Mouse (Mus musculus) inflammation-experienced regulatory T-cells, adult 6 months (primary cell): ENCODE data around the gene Ttyh3. TPM values are rescaled to one million over a fixed set of nuclear protein-coding genes. Genes with fewer than 3 reads are reported as not detected.
A peak's percentile ranks its signal among the peaks of the same experiment; 100 is the strongest.

ENCODE experiments used
- ATAC-seq: one replicate; pipeline ENCODE4 v1.8.0; 2017
- polyA plus RNA-seq, 3 experiments: library from polyadenylated mRNA; unstranded; fragments of 100-300 nt; shearing (Covaris generic); gene quantifications; one replicate each; pipeline ENCODE4 v1.2.1; 2017

Gene Ttyh3
- polyA plus RNA-seq, 3 experiments from 2014 or later = 2.8 to 4.2 (median 3.7) TPM

- no peak for ATAC-seq
These were observed 21.3 kb downstream of the Ttyh3 start for GRCm38 (mm10) chr5:140627580-140627979.

GRCm38 (mm10) chr5:140624961-140625360 is 23.9 kb downstream of the Ttyh3 start:
- ATAC-seq = no peak

- no peak for ATAC-seq
These were observed 24.6 kb downstream of the Ttyh3 start for GRCm38 (mm10) chr5:140624238-140624637.

GRCm38 (mm10) chr5:140623791-140624190 is 25.0 kb downstream of the Ttyh3 start:
- no peak for ATAC-seq

GRCm38 (mm10) chr5:140622978-140623670 is 25.7 kb downstream of the Ttyh3 start:
- ATAC-seq = no peak

- no peak for ATAC-seq
These were observed 27.3 kb downstream of the Ttyh3 start for GRCm38 (mm10) chr5:140621517-140621916.

- ATAC-seq = no peak
These were observed 27.7 kb downstream of the Ttyh3 start for GRCm38 (mm10) chr5:140621092-140621491.

GRCm38 (mm10) chr5:140619895-140620736 is 28.7 kb downstream of the Ttyh3 start:
- ATAC-seq = no peak

GRCm38 (mm10) chr5:140619151-140619771 is 29.6 kb downstream of the Ttyh3 start:
- ATAC-seq = peak; percentile 16

- peak; percentile 65 for ATAC-seq
These were observed 31.1 kb downstream of the Ttyh3 start for GRCm38 (mm10) chr5:140617714-140618113.

- peak; percentile 69 for ATAC-seq
These were observed 32.1 kb downstream of the Ttyh3 start for GRCm38 (mm10) chr5:140616691-140617090.

- peak; percentile 1 for ATAC-seq
These were observed 32.7 kb downstream of the Ttyh3 start for GRCm38 (mm10) chr5:140616110-140616503.

- ATAC-seq = no peak
These were observed 33.3 kb downstream of the Ttyh3 start for GRCm38 (mm10) chr5:140615321-140616109.

- no peak for ATAC-seq
These were observed 34.0 kb downstream of the Ttyh3 start for GRCm38 (mm10) chr5:140614837-140615236.

- ATAC-seq = no peak
These were observed 34.7 kb downstream of the Ttyh3 start for GRCm38 (mm10) chr5:140614141-140614540.

- ATAC-seq = no peak
These were observed 36.6 kb downstream of the Ttyh3 start for GRCm38 (mm10) chr5:140612191-140612590.

GRCm38 (mm10) chr5:140611611-140612185 is 37.1 kb downstream of the Ttyh3 start:
- no peak for ATAC-seq

- ATAC-seq = no peak
These were observed 37.7 kb downstream of the Ttyh3 start for GRCm38 (mm10) chr5:140611021-140611583.

- peak; percentile 10 for ATAC-seq
These were observed 38.4 kb downstream of the Ttyh3 start for GRCm38 (mm10) chr5:140610273-140611011.

- peak; percentile 34 for ATAC-seq
These were observed 39.1 kb downstream of the Ttyh3 start for GRCm38 (mm10) chr5:140609511-140610272.
